Mouse (Mus musculus): Measurements from ENCODE around the gene Rnf145. TPM values are rescaled to one million over a fixed set of nuclear protein-coding genes. Genes with fewer than 3 reads are reported as not detected.

Rnf145 gene
- polyA plus RNA-seq, 1 experiment = 361 TPM

DNA sequence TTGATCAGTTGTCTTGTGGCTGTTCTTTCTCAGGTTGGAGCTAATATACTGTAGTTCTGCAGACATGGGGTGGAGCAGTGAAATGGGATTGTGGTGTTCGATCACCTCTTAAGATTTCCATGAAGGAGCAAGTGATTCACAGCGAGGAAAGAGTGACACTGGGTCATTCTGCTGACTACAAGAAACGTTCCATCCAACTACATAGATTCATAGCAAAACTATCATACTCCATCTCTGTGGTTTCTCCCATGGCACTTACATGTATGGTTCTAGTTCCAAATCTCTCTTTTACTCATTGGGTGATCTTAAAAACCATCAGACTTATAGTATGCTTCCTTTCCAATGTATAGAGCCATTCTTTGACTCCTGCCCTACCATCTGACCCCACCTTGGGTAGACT lies 14.0 kb upstream of the Rnf145 start:
- Histone ChIP-seq H3K27me3 (ENCODE audit: control insufficient read depth, insufficient read depth, low read length) (no peaks in the 10 kb centered on the region), H3K36me3 (ENCODE audit: control insufficient read depth, insufficient read depth, low read length) (no peaks in the 10 kb centered on the region), H3K4me1 (replicated peaks; ENCODE audit: control insufficient read depth, insufficient read depth, low read length) (peaks cover 10% of the 10 kb centered on the region), H3K27ac (ENCODE audit: control insufficient read depth, insufficient read depth, low read length) (no peak overlapping the region), H3K4me3 (ENCODE audit: control insufficient read depth, insufficient read depth, low read length) (no peak overlapping the region)
- TF ChIP-seq POLR2A (IDR thresholded peaks at IDR 0.05; ENCODE audit: control insufficient read depth, extremely low read depth, insufficient read depth, low read length, poor library complexity) = no peak
- no peak for TF ChIP-seq CTCF (IDR thresholded peaks at IDR 0.05; ENCODE audit: borderline replicate concordance, control insufficient read depth, extremely low read depth, insufficient read depth, low read length, poor library complexity)
- DNase-seq = no peak
- 95% methylated on average over 3 of the region's 3 CpGs for WGBS

DNA sequence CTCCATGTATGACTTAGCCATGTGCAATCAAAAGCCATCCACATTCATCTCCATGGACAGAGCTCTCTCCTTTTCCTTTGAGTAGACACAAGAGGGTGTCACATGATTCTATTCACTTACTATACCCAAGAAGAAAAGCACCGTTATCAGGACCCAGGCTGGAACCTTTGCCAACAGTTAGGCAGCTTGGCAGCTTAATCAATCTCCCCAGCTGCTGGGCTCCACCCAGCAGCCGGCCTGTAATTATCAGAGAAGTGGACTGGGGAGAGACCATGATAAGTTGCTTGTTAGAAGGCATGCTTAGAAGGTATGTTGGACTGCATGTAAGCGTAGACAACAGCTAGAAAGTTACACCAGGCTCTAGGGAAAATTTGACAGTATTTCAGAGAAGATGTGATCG lies 9.9 kb upstream of the Rnf145 start:
- Histone ChIP-seq H3K4me1 (replicated peaks; ENCODE audit: control insufficient read depth, insufficient read depth, low read length) (no peaks in the 10 kb centered on the region), H3K4me3 (ENCODE audit: control insufficient read depth, insufficient read depth, low read length) (no peak overlapping the region), H3K27ac (ENCODE audit: control insufficient read depth, insufficient read depth, low read length) (no peak overlapping the region), H3K27me3 (ENCODE audit: control insufficient read depth, insufficient read depth, low read length) (no peaks in the 10 kb centered on the region), H3K36me3 (ENCODE audit: control insufficient read depth, insufficient read depth, low read length) (no peaks in the 10 kb centered on the region)
- DNase-seq = no peak
- whole genome bisulfite sequencing = 95% methylated on average over 4 of the region's 4 CpGs
- no peak for TF ChIP-seq CTCF (IDR thresholded peaks at IDR 0.05; ENCODE audit: borderline replicate concordance, control insufficient read depth, extremely low read depth, insufficient read depth, low read length, poor library complexity)
- TF ChIP-seq POLR2A (IDR thresholded peaks at IDR 0.05; ENCODE audit: control insufficient read depth, extremely low read depth, insufficient read depth, low read length, poor library complexity) = no peak

DNA sequence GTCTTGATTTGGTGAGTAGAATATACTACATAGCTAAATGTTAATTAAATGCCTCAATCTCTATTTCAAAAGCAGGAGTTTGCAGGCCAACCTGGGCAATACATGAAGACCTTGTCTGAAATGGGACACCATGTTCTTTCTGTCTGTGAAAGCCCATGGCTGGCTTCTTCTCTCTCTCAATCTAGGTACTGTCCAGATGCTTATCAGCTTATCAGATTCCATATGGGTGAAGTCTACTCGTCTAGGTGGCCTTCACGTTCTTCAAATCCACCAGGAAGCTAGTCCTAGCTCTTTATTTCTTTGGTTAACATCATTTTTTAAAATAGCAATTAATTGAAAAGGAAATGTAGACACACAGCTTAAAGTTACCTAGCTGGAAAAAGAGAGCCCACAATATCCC lies 8.9 kb upstream of the Rnf145 start:
- TF ChIP-seq CTCF (IDR thresholded peaks at IDR 0.05; ENCODE audit: borderline replicate concordance, control insufficient read depth, extremely low read depth, insufficient read depth, low read length, poor library complexity) (no peak), POLR2A (IDR thresholded peaks at IDR 0.05; ENCODE audit: control insufficient read depth, extremely low read depth, insufficient read depth, low read length, poor library complexity) (no peak)
- H3K27ac ChIP-seq (ENCODE audit: control insufficient read depth, insufficient read depth, low read length) = no peak overlapping the region
- H3K4me3 ChIP-seq (ENCODE audit: control insufficient read depth, insufficient read depth, low read length) = no peak overlapping the region
- WGBS = 87% methylated on average over 2 of the region's 2 CpGs
- no peak for DNase-seq
- no peaks in the 10 kb centered on the region for H3K4me1 ChIP-seq (replicated peaks; ENCODE audit: control insufficient read depth, insufficient read depth, low read length)
- H3K27me3 ChIP-seq (ENCODE audit: control insufficient read depth, insufficient read depth, low read length) = no peaks in the 10 kb centered on the region
- no peaks in the 10 kb centered on the region for H3K36me3 ChIP-seq (ENCODE audit: control insufficient read depth, insufficient read depth, low read length)

DNA sequence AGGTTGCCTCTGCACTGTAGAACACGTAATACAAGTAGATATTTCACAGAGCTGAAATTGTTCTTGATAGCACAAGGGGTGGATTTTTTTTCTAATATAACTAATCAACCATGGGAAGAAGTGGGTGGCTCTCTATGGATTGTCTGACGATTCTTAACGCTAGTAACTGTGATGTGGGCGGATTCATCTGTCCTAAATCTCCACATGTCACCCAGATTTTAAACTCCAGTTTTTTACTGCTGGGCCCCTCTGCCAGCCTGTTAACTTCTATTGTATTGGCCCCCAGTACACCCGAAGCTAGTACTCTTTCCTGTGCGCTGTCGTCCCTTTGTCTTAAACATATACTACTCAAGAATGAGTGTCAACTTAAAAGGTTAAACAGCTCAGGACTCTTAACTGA lies 8.4 kb upstream of the Rnf145 start:
- Histone ChIP-seq H3K4me1 (replicated peaks; ENCODE audit: control insufficient read depth, insufficient read depth, low read length) (no peaks in the 10 kb centered on the region), H3K27ac (ENCODE audit: control insufficient read depth, insufficient read depth, low read length) (no peak overlapping the region), H3K4me3 (ENCODE audit: control insufficient read depth, insufficient read depth, low read length) (no peak overlapping the region), H3K27me3 (ENCODE audit: control insufficient read depth, insufficient read depth, low read length) (no peaks in the 10 kb centered on the region), H3K36me3 (ENCODE audit: control insufficient read depth, insufficient read depth, low read length) (no peaks in the 10 kb centered on the region)
- no peak for DNase-seq
- TF ChIP-seq POLR2A (IDR thresholded peaks at IDR 0.05; ENCODE audit: control insufficient read depth, extremely low read depth, insufficient read depth, low read length, poor library complexity) = no peak
- no peak for TF ChIP-seq CTCF (IDR thresholded peaks at IDR 0.05; ENCODE audit: borderline replicate concordance, control insufficient read depth, extremely low read depth, insufficient read depth, low read length, poor library complexity)
- WGBS = 98% methylated on average over 7 of the region's 7 CpGs

DNA sequence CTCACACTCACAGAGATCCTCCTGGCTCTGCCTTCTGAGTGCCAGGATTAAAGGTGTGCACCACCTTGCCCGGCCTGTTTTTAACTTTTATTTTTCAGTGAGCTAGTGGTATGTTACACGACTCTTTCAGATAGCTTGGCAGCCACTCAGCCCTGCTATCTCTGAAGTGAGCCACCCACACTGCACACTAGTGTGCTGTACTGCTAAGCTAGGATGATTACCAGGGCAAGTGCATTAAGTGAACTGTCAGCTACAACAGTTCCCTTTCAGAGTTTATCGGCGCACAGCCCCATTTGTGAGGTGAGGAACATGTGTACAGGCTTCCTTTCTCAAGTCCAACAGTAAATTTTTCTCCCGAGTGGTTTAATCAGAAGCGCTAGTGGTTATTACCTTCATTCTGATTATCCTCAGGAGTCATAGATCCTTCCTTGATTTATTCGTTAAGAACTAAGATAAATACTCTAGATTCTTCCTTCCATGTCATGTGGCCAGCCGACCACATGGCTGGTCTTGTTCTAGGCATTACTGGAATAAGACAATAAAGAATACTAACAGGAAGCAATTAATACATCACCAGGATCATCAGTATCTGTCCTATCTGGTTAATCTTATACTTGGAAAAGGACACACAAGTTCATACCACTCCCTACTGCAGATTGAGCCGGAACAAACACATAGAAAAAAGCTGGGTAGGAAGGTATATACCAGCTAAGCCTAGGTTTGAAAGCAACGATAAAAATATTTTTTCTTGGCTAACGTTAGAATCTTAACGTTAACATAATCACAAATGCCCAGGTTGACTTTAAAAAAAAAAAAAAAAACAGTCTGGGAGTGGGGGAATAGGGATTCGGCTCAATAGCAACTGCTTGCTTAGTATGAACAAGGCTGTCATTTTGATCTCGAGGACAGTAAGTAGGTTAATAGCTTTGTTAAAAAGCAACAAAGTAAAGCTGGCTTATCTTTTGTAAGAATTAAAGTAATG lies 6.4 kb upstream of the Rnf145 start:
- Histone ChIP-seq H3K4me1 (replicated peaks; ENCODE audit: control insufficient read depth, insufficient read depth, low read length) (no peaks in the 10 kb centered on the region), H3K27me3 (ENCODE audit: control insufficient read depth, insufficient read depth, low read length) (no peaks in the 10 kb centered on the region), H3K27ac (ENCODE audit: control insufficient read depth, insufficient read depth, low read length) (no peak overlapping the region), H3K36me3 (ENCODE audit: control insufficient read depth, insufficient read depth, low read length) (no peaks in the 10 kb centered on the region), H3K4me3 (ENCODE audit: control insufficient read depth, insufficient read depth, low read length) (no peak overlapping the region)
- 90% methylated on average over 14 of the region's 14 CpGs for WGBS
- no peak for TF ChIP-seq CTCF (IDR thresholded peaks at IDR 0.05; ENCODE audit: borderline replicate concordance, control insufficient read depth, extremely low read depth, insufficient read depth, low read length, poor library complexity)
- TF ChIP-seq POLR2A (IDR thresholded peaks at IDR 0.05; ENCODE audit: control insufficient read depth, extremely low read depth, insufficient read depth, low read length, poor library complexity) = no peak
- DNase-seq = no peak

DNA sequence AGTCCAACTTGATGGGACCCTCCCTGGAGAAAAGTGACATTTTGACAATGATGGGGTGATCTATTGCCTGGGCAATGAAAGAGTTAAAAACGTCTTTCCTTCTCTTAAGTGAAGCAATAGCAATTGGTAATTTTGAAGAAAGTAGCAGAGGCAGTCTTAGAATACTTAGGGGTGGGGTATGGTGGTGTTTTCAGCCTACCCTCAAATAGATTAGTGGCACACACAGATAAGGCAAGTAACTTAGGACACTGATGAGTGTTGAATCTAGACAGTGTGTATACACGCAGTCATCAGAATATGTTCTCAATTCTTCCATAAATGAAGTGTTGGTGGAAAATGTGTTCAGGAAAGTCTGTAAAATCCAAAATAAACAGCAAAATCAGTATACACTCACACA lies 5.7 kb upstream of the Rnf145 start:
- H3K27ac ChIP-seq (ENCODE audit: control insufficient read depth, insufficient read depth, low read length) = no peak overlapping the region
- 80% methylated on average over 2 of the region's 2 CpGs for whole genome bisulfite sequencing
- no peaks in the 10 kb centered on the region for H3K27me3 ChIP-seq (ENCODE audit: control insufficient read depth, insufficient read depth, low read length)
- no peak for DNase-seq
- H3K4me1 ChIP-seq (replicated peaks; ENCODE audit: control insufficient read depth, insufficient read depth, low read length) = no peaks in the 10 kb centered on the region
- H3K4me3 ChIP-seq (ENCODE audit: control insufficient read depth, insufficient read depth, low read length) = no peak overlapping the region
- TF ChIP-seq POLR2A (IDR thresholded peaks at IDR 0.05; ENCODE audit: control insufficient read depth, extremely low read depth, insufficient read depth, low read length, poor library complexity) = no peak
- TF ChIP-seq CTCF (IDR thresholded peaks at IDR 0.05; ENCODE audit: borderline replicate concordance, control insufficient read depth, extremely low read depth, insufficient read depth, low read length, poor library complexity) = no peak
- no peaks in the 10 kb centered on the region for H3K36me3 ChIP-seq (ENCODE audit: control insufficient read depth, insufficient read depth, low read length)

All from thymus, adult 2 months (tissue).